Mouse (Mus musculus) erythroblast, adult 5-6 weeks (primary cell): Measurements from ENCODE around the gene Rpsa. TPM values are rescaled to one million over a fixed set of nuclear protein-coding genes. Genes with fewer than 3 reads are reported as not detected.
"Not testable (repeated sequence)": the region's sequence is repeated elsewhere in the genome, so short reads cannot be mapped to it uniquely, and the experiment has no call there.

Experiments
- ATAC-seq: replicated peaks from 2 replicates; pipeline ENCODE4 v1.8.0; 2016; ENCODE audit warnings: moderate number of reproducible peaks, mild to moderate bottlenecking, moderate TSS enrichment, inconsistent platforms; ENCODE audit not compliant: poor library complexity, low FRiP score, severe bottlenecking
- total RNA-seq, 2 experiments: library from RNA; stranded (forward) in 1 of 2; stranded (reverse) in 1 of 2; fragments of 150-400 nt in 1 of 2; fragments of 200-764, 138-1000 nt in 1 of 2; gene quantifications; 2 replicates each; pipeline versions ENCODE4 v1.2.3 to v1.2.4; 2015 to 2017; ENCODE audit warnings: low replicate concordance in 2 of 2

The Rpsa gene
- total RNA-seq (2015; ENCODE audit: low replicate concordance): 532 and 535 TPM in 2 replicates
- total RNA-seq (2017; ENCODE audit: low replicate concordance): 872 and 875 TPM in 2 replicates

GRCm38 (mm10) chr9:120127538-120128251 lies at the start of gene Rpsa:
Gene Rpsa, plus strand, starts transcription at chr9:120127689.
- ATAC-seq: peak; percentile 98

GRCm38 (mm10) chr9:120078241-120078640 lies 49.2 kb upstream of the Rpsa start:
- no peak for ATAC-seq

GRCm38 (mm10) chr9:120079901-120080300 lies 47.6 kb upstream of the Rpsa start:
- no peak for ATAC-seq

GRCm38 (mm10) chr9:120080546-120081108 lies 46.9 kb upstream of the Rpsa start:
- no peak for ATAC-seq

GRCm38 (mm10) chr9:120081247-120081646 lies 46.2 kb upstream of the Rpsa start:
- ATAC-seq: peak; percentile 50; the same call in 1 of the 2 replicates

GRCm38 (mm10) chr9:120081967-120082366 lies 45.5 kb upstream of the Rpsa start:
- ATAC-seq: no peak

- ATAC-seq: no peak
Measured at GRCm38 (mm10) chr9:120082691-120083090, 44.8 kb upstream of the Rpsa start.

- no peak for ATAC-seq
Measured at GRCm38 (mm10) chr9:120083158-120083894, 44.2 kb upstream of the Rpsa start.

GRCm38 (mm10) chr9:120084406-120084805 lies 43.1 kb upstream of the Rpsa start:
- no peak for ATAC-seq

- no peak for ATAC-seq
Measured at GRCm38 (mm10) chr9:120089125-120089524, 38.4 kb upstream of the Rpsa start.

GRCm38 (mm10) chr9:120091086-120091485 lies 36.4 kb upstream of the Rpsa start:
- no peak for ATAC-seq

- no peak for ATAC-seq
Measured at GRCm38 (mm10) chr9:120091696-120092238, 35.7 kb upstream of the Rpsa start, which contains the start of gene Ccr8. Gene Ccr8, plus strand, starts transcription at chr9:120092114.

- ATAC-seq: no peak
Measured at GRCm38 (mm10) chr9:120093701-120094100, 33.8 kb upstream of the Rpsa start.

- ATAC-seq: no peak
Measured at GRCm38 (mm10) chr9:120095886-120096285, 31.6 kb upstream of the Rpsa start.

- ATAC-seq: peak; percentile 79
Measured at GRCm38 (mm10) chr9:120098682-120099081, 28.8 kb upstream of the Rpsa start.

GRCm38 (mm10) chr9:120099304-120099703 lies 28.2 kb upstream of the Rpsa start:
- ATAC-seq: no peak

- no peak for ATAC-seq
Measured at GRCm38 (mm10) chr9:120101165-120101564, 26.3 kb upstream of the Rpsa start.

- ATAC-seq: not testable (repeated sequence)
Measured at GRCm38 (mm10) chr9:120108953-120109352, 18.5 kb upstream of the Rpsa start.

GRCm38 (mm10) chr9:120110211-120111018 lies 17.1 kb upstream of the Rpsa start, which contains the start of gene Slc25a38:
Gene Slc25a38, plus strand, starts transcription at chr9:120110374.
- ATAC-seq: peak; percentile 82
